Mouse (Mus musculus) bone marrow, adult 2 months (tissue): Measurements from ENCODE around the gene Cdc34.

ENCODE experiments used
- CTCF ChIP-seq: fragments of 200-500 bp; IDR thresholded peaks from 2 replicates; pipeline ENCODE4 v1.5.1; 2011; ENCODE audit warnings: low read length, control low read depth; ENCODE audit not compliant: control insufficient read depth, insufficient read depth
- POLR2A ChIP-seq: fragments of 200-500 bp; IDR thresholded peaks from 2 replicates; pipeline ENCODE4 v1.6.1; 2011; ENCODE audit warnings: low read depth, mild to moderate bottlenecking, control low read depth, low read length, borderline replicate concordance; ENCODE audit not compliant: control insufficient read depth

DNA sequence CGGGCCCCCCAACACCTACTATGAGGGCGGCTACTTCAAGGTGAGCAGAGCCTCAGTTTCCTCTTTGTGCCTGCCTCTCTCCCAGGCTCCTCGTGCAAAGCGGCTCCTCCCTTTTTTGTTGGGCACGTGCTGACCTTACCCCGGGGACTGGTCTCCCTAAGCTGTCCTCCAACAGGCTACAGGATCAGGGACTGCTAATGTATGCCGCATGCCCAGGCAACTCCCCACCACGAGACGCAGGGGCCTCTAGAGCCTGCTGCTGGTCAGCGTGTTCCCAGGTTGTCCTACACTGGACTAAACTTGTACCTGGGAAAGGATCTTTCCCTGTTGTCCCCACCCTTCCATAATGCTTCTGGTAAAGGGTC lies 538 bp downstream of the Cdc34 start:
- TF ChIP-seq POLR2A (no peak), CTCF (no peak)
